Mouse (Mus musculus) E14TG2a.4 (cell line): ENCODE data around the gene Slc38a1.

ENCODE experiments used
- CTCF ChIP-seq: conservative IDR thresholded peaks from 2 replicates; pipeline ENCODE4 v1.5.1; 2014; ENCODE audit warnings: low read length
- POU5F1 ChIP-seq: IDR thresholded peaks from 2 replicates; pipeline ENCODE4 v1.6.1; 2014; ENCODE audit warnings: low read length, borderline replicate concordance

DNA sequence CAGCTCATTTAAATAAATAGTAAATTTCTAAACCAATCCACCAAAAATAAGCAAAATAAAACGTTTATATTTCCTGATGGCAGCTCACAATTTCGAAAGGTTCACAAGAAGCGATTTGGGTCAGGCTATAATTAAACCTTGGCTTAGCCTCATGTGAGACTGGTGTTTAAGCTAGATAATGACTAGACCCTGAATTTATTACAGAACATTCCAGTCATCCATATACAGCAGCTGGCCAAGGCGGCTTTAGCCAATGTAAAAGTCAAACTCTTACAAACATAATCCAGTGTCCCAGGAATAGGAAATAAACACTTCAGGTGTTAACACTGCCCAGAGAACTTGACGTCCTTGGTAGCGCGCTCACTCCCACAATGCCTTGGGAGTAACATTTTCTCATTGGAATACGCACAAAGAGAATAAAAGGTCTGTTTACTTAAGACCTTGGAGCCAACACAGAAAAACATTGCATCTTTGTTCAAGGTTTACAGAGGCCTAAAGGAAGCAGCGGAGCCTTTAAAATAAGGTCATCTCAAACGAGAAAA lies 50.8 kb downstream of the Slc38a1 start:
- TF ChIP-seq CTCF (no peak), POU5F1 (no peak)
